Mouse (Mus musculus): Measurements from ENCODE around the gene Ubc. TPM values are rescaled to one million over a fixed set of nuclear protein-coding genes. Genes with fewer than 3 reads are reported as not detected.
"Not testable (repeated sequence)": the region's sequence is repeated elsewhere in the genome, so short reads cannot be mapped to it uniquely, and the experiment has no call there.

Gene Ubc
- polyA plus RNA-seq, 2 experiments = 660 to 949 TPM

- no peak overlapping the region for H3K9ac ChIP-seq (ENCODE audit: low read depth, low read length, severe bottlenecking)
- H3K4me3 ChIP-seq (replicated peaks; ENCODE audit: low read length) = no peak overlapping the region
- H3K4me1 ChIP-seq (ENCODE audit: control insufficient read depth, insufficient read depth, low read length) = peaks cover 26% of the 10 kb centered on the region
- no peaks in the 10 kb centered on the region for H3K27me3 ChIP-seq (ENCODE audit: control insufficient read depth, insufficient read depth, low read length)
- DNase-seq (ENCODE audit: low spot score) (no peak), ATAC-seq (ENCODE audit: low FRiP score, low read depth) (no peak)
- H3K9me3 ChIP-seq (ENCODE audit: control insufficient read depth, low read length) = no peaks in the 10 kb centered on the region
- WGBS = 90% methylated on average over 3 of the region's 3 CpGs
- no peak for TF ChIP-seq POLR2A (IDR thresholded peaks at IDR 0.05; ENCODE audit: borderline replicate concordance, extremely low read depth, insufficient read depth, insufficient read length)
- H3K36me3 ChIP-seq (ENCODE audit: control insufficient read depth, insufficient read depth, low read length) = peaks cover under 1% of the 10 kb centered on the region
- no peak overlapping the region for H3K4me2 ChIP-seq (replicated peaks; ENCODE audit: low read depth, low read length, severe bottlenecking)
- H3K27ac ChIP-seq (replicated peaks; ENCODE audit: low read depth, low read length) = no peak overlapping the region; the same call in 1 of the 2 replicates
Observed at GRCm38 (mm10) chr5:125390906-125391477, 990 bp upstream of the Ubc start.

- Histone ChIP-seq H3K4me2 (replicated peaks; ENCODE audit: low read depth, low read length, severe bottlenecking) (peak within 1 kb of the TSS; percentile 77), H3K9me3 (ENCODE audit: control insufficient read depth, low read length) (no peaks in the 10 kb centered on the region), H3K4me3 (replicated peaks; ENCODE audit: low read length) (peak within 1 kb of the TSS; percentile 100), H3K27ac (replicated peaks; ENCODE audit: low read depth, low read length) (peak within 1 kb of the TSS; percentile 96), H3K36me3 (ENCODE audit: control insufficient read depth, insufficient read depth, low read length) (peaks cover 18% of the 10 kb centered on the region), H3K27me3 (ENCODE audit: control insufficient read depth, insufficient read depth, low read length) (no peaks in the 10 kb centered on the region), H3K9ac (ENCODE audit: low read depth, low read length, severe bottlenecking) (peak within 1 kb of the TSS; percentile 98), H3K4me1 (ENCODE audit: control insufficient read depth, insufficient read depth, low read length) (peaks cover 16% of the 10 kb centered on the region)
- no peak for TF ChIP-seq POLR2A (IDR thresholded peaks at IDR 0.05; ENCODE audit: borderline replicate concordance, extremely low read depth, insufficient read depth, insufficient read length)
- DNase-seq (ENCODE audit: low spot score) (peak; percentile 80), ATAC-seq (ENCODE audit: low FRiP score, low read depth) (no peak; the same call in 1 of the 2 replicates)
- WGBS = 5% methylated on average over 40 of the region's 41 CpGs
Observed at GRCm38 (mm10) chr5:125389131-125389578, 847 bp downstream of the Ubc start, which contains the start of gene Gm10382. Gene Gm10382 (plus strand): TSS chr5:125389322.

GRCm38 (mm10) chr5:125388358-125389092, 1.5 kb downstream of the Ubc start:
- TF ChIP-seq POLR2A (IDR thresholded peaks at IDR 0.05; ENCODE audit: borderline replicate concordance, extremely low read depth, insufficient read depth, insufficient read length) = no peak
- Histone ChIP-seq H3K4me2 (replicated peaks; ENCODE audit: low read depth, low read length, severe bottlenecking) (peak overlapping the region; percentile 77), H3K4me1 (ENCODE audit: control insufficient read depth, insufficient read depth, low read length) (peaks cover 10% of the 10 kb centered on the region), H3K27ac (replicated peaks; ENCODE audit: low read depth, low read length) (peak overlapping the region; percentile 96; the same call in 1 of the 2 replicates), H3K27me3 (ENCODE audit: control insufficient read depth, insufficient read depth, low read length) (no peaks in the 10 kb centered on the region), H3K4me3 (replicated peaks; ENCODE audit: low read length) (peak overlapping the region; percentile 100), H3K9ac (ENCODE audit: low read depth, low read length, severe bottlenecking) (peak overlapping the region; percentile 98), H3K36me3 (ENCODE audit: control insufficient read depth, insufficient read depth, low read length) (peaks cover 18% of the 10 kb centered on the region), H3K9me3 (ENCODE audit: control insufficient read depth, low read length) (no peaks in the 10 kb centered on the region)
- WGBS = 29% methylated on average over 13 of the region's 13 CpGs
- ATAC-seq (ENCODE audit: low FRiP score, low read depth) = no peak
- no peak for DNase-seq (ENCODE audit: low spot score)

- not testable (repeated sequence) for H3K27me3 ChIP-seq (ENCODE audit: control insufficient read depth, insufficient read depth, low read length); H3K4me3 ChIP-seq (replicated peaks; ENCODE audit: low read length); H3K9ac ChIP-seq (ENCODE audit: low read depth, low read length, severe bottlenecking); H3K4me2 ChIP-seq (replicated peaks; ENCODE audit: low read depth, low read length, severe bottlenecking); H3K9me3 ChIP-seq (ENCODE audit: control insufficient read depth, low read length); H3K4me1 ChIP-seq (ENCODE audit: control insufficient read depth, insufficient read depth, low read length); DNase-seq (ENCODE audit: low spot score); ATAC-seq (ENCODE audit: low FRiP score, low read depth); H3K27ac ChIP-seq (replicated peaks; ENCODE audit: low read depth, low read length)
- WGBS = 100% methylated on average over 5 of the region's 6 CpGs
- H3K36me3 ChIP-seq (ENCODE audit: control insufficient read depth, insufficient read depth, low read length) = peaks cover 18% of the 10 kb centered on the region
Observed at GRCm38 (mm10) chr5:125387295-125387694, 2.7 kb downstream of the Ubc start.

GRCm38 (mm10) chr5:125385215-125385940, 4.6 kb downstream of the Ubc start:
- Histone ChIP-seq H3K4me1 (ENCODE audit: control insufficient read depth, insufficient read depth, low read length) (peaks cover 5% of the 10 kb centered on the region; the same call in 1 of the 2 replicates), H3K9ac (ENCODE audit: low read depth, low read length, severe bottlenecking) (no peak overlapping the region), H3K4me2 (replicated peaks; ENCODE audit: low read depth, low read length, severe bottlenecking) (no peak overlapping the region), H3K36me3 (ENCODE audit: control insufficient read depth, insufficient read depth, low read length) (peaks cover 18% of the 10 kb centered on the region), H3K27ac (replicated peaks; ENCODE audit: low read depth, low read length) (no peak overlapping the region), H3K27me3 (ENCODE audit: control insufficient read depth, insufficient read depth, low read length) (no peaks in the 10 kb centered on the region), H3K9me3 (ENCODE audit: control insufficient read depth, low read length) (no peaks in the 10 kb centered on the region), H3K4me3 (replicated peaks; ENCODE audit: low read length) (no peak overlapping the region)
- DNase-seq (ENCODE audit: low spot score) = no peak
- no peak for ATAC-seq (ENCODE audit: low FRiP score, low read depth)
- WGBS = 85% methylated on average over 8 of the region's 8 CpGs
- no peak for TF ChIP-seq POLR2A (IDR thresholded peaks at IDR 0.05; ENCODE audit: borderline replicate concordance, extremely low read depth, insufficient read depth, insufficient read length)
